Mouse (Mus musculus): ENCODE results near the gene Ccdc148. TPM values are rescaled to one million over a fixed set of nuclear protein-coding genes. Genes with fewer than 3 reads are reported as not detected.

The Ccdc148 gene
- polyA plus RNA-seq, 1 experiment from 2014 or later = 0.51 TPM

GRCm38 (mm10) chr2:59184107-59185064, 23.9 kb upstream of the Ccdc148 start:
- Histone ChIP-seq H3K4me2 (ENCODE audit: low read length) (no peak overlapping the region), H3K9me3 (ENCODE audit: control insufficient read depth, low read length) (no peaks in the 10 kb centered on the region)
- no peak for ATAC-seq (replicated peaks; ENCODE audit: low FRiP score, low TSS enrichment, low read depth)

DNA sequence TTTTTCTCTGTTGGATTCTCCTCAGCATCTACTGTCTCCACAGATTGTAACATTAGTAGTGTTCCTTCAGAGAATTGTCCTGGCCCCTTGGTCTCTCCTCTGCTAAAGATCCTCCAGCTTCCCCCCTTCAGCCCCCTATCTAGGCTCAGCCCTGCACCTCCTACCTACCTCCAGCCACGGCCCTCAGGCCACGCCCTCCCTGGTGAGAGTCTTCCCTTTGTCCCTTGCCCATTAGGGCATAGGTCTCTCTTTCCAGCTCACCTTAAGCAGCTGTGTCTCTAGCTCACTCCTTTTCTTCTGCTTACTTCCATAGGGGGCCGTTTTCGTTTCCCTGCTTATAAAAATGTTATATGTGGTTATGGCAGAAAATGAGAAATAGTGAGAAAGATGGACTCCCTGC, 23.1 kb upstream of the Ccdc148 start:
- no peaks in the 10 kb centered on the region for H3K27me3 ChIP-seq (replicated peaks; ENCODE audit: control insufficient read depth, insufficient read depth, low read length)
- DNase-seq (ENCODE audit: low spot score) (no peak), ATAC-seq (replicated peaks; ENCODE audit: low FRiP score, low TSS enrichment, low read depth) (no peak)
- peaks cover 10% of the 10 kb centered on the region for H3K4me1 ChIP-seq (replicated peaks; ENCODE audit: control insufficient read depth, insufficient read depth, low read length)
- 71% methylated on average over 4 of the region's 4 CpGs for WGBS
- H3K9me3 ChIP-seq (ENCODE audit: control insufficient read depth, low read length) = no peaks in the 10 kb centered on the region
- H3K4me2 ChIP-seq (ENCODE audit: low read length) = no peak overlapping the region
- no peak overlapping the region for H3K27ac ChIP-seq (ENCODE audit: low read depth)
- no peak overlapping the region for H3K9ac ChIP-seq (ENCODE audit: low read length)
- H3K36me3 ChIP-seq (ENCODE audit: control insufficient read depth, insufficient read depth, low read length) = peaks cover 12% of the 10 kb centered on the region
- H3K4me3 ChIP-seq (ENCODE audit: low read depth, low read length) = no peak overlapping the region

More at GRCm38 (mm10) chr2:59184107-59185064, 23.9 kb upstream of the Ccdc148 start:
- Histone ChIP-seq H3K4me1 (replicated peaks; ENCODE audit: control insufficient read depth, insufficient read depth, low read length) (peaks cover 4% of the 10 kb centered on the region; the same call in 1 of the 2 replicates), H3K4me3 (ENCODE audit: low read depth, low read length) (no peak overlapping the region), H3K36me3 (ENCODE audit: control insufficient read depth, insufficient read depth, low read length) (peaks cover 12% of the 10 kb centered on the region), H3K27ac (ENCODE audit: low read depth) (no peak overlapping the region), H3K9ac (ENCODE audit: low read length) (no peak overlapping the region), H3K27me3 (replicated peaks; ENCODE audit: control insufficient read depth, insufficient read depth, low read length) (no peaks in the 10 kb centered on the region)
- no peak for DNase-seq (ENCODE audit: low spot score)
- 92% methylated on average over 11 of the region's 11 CpGs for WGBS

GRCm38 (mm10) chr2:59181321-59182113, 21.0 kb upstream of the Ccdc148 start:
- DNase-seq (ENCODE audit: low spot score) (peak; percentile 41), ATAC-seq (replicated peaks; ENCODE audit: low FRiP score, low TSS enrichment, low read depth) (no peak)
- no peaks in the 10 kb centered on the region for H3K27me3 ChIP-seq (replicated peaks; ENCODE audit: control insufficient read depth, insufficient read depth, low read length)
- H3K4me3 ChIP-seq (ENCODE audit: low read depth, low read length) = no peak overlapping the region
- peaks cover 18% of the 10 kb centered on the region for H3K4me1 ChIP-seq (replicated peaks; ENCODE audit: control insufficient read depth, insufficient read depth, low read length)
- H3K36me3 ChIP-seq (ENCODE audit: control insufficient read depth, insufficient read depth, low read length) = no peaks in the 10 kb centered on the region
- H3K9ac ChIP-seq (ENCODE audit: low read length) = no peak overlapping the region
- no peak overlapping the region for H3K4me2 ChIP-seq (ENCODE audit: low read length)
- no peaks in the 10 kb centered on the region for H3K9me3 ChIP-seq (ENCODE audit: control insufficient read depth, low read length)
- WGBS = 89% methylated on average over 15 of the region's 15 CpGs
- H3K27ac ChIP-seq (ENCODE audit: low read depth) = no peak overlapping the region

DNA sequence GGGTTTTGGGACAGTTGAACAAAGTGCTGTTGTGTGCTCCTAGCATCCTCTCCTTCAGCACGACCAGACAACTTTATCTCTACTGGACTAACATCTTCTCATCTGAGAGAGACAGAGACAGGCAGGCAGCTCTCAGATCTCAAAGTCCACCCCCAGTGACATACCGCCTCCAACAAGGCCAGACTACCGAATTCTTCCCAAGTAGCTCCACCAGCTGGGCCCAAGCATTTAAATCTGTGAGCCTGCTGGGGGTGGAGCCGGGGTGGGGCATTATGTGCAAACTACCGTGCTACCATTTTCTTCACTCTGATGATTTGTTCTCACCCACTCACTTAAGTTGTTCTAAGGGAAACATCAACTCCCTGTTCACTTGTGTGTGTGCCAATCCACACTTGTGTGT, 19.0 kb upstream of the Ccdc148 start:
- H3K27ac ChIP-seq (ENCODE audit: low read depth) = no peak overlapping the region
- peak; percentile 49 for DNase-seq (ENCODE audit: low spot score)

DNA sequence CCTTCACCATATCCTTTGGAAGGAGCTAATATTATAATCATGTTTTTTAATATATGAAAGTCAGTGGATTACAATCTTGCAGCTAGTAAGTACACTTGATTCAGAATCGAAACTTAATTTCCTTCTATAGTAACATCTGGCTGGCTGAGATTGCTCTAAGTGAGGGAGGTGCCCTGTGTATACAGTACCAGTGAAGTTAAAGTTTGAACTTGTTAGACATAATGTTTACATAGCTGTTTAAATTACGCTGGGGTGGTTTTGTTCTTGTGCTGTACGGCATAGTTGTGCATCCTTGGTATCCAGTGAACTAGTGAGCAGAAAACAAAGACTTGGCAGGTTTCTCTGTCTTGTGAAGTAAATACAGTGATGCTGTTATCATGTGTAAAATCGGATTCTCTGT, 18.5 kb upstream of the Ccdc148 start:
- Histone ChIP-seq H3K9me3 (ENCODE audit: control insufficient read depth, low read length) (no peaks in the 10 kb centered on the region), H3K4me1 (replicated peaks; ENCODE audit: control insufficient read depth, insufficient read depth, low read length) (peaks cover 21% of the 10 kb centered on the region), H3K4me3 (ENCODE audit: low read depth, low read length) (no peak overlapping the region), H3K4me2 (ENCODE audit: low read length) (no peak overlapping the region), H3K27me3 (replicated peaks; ENCODE audit: control insufficient read depth, insufficient read depth, low read length) (no peaks in the 10 kb centered on the region), H3K9ac (ENCODE audit: low read length) (no peak overlapping the region), H3K36me3 (ENCODE audit: control insufficient read depth, insufficient read depth, low read length) (no peaks in the 10 kb centered on the region), H3K27ac (ENCODE audit: low read depth) (no peak overlapping the region)
- no peak; the same call in 1 of the 2 replicates for ATAC-seq (replicated peaks; ENCODE audit: low FRiP score, low TSS enrichment, low read depth)
- 29% methylated on average over 4 of the region's 4 CpGs for WGBS
- DNase-seq (ENCODE audit: low spot score) = no peak

More for the DNA sequence above, 19.0 kb upstream of the Ccdc148 start:
- H3K4me3 ChIP-seq (ENCODE audit: low read depth, low read length) = no peak overlapping the region
- H3K4me1 ChIP-seq (replicated peaks; ENCODE audit: control insufficient read depth, insufficient read depth, low read length) = peaks cover 21% of the 10 kb centered on the region
- H3K9me3 ChIP-seq (ENCODE audit: control insufficient read depth, low read length) = no peaks in the 10 kb centered on the region
- H3K9ac ChIP-seq (ENCODE audit: low read length) = no peak overlapping the region
- H3K27me3 ChIP-seq (replicated peaks; ENCODE audit: control insufficient read depth, insufficient read depth, low read length) = no peaks in the 10 kb centered on the region
- H3K36me3 ChIP-seq (ENCODE audit: control insufficient read depth, insufficient read depth, low read length) = no peaks in the 10 kb centered on the region
- WGBS = 51% methylated on average over 5 of the region's 5 CpGs
- no peak overlapping the region for H3K4me2 ChIP-seq (ENCODE audit: low read length)
- no peak for ATAC-seq (replicated peaks; ENCODE audit: low FRiP score, low TSS enrichment, low read depth)

GRCm38 (mm10) chr2:59178191-59178590, 17.7 kb upstream of the Ccdc148 start:
- H3K4me3 ChIP-seq (ENCODE audit: low read depth, low read length) = no peak overlapping the region
- peaks cover 21% of the 10 kb centered on the region for H3K4me1 ChIP-seq (replicated peaks; ENCODE audit: control insufficient read depth, insufficient read depth, low read length)
- peak; percentile 41 for DNase-seq (ENCODE audit: low spot score)
- H3K4me2 ChIP-seq (ENCODE audit: low read length) = no peak overlapping the region
- no peaks in the 10 kb centered on the region for H3K9me3 ChIP-seq (ENCODE audit: control insufficient read depth, low read length)
- no peak overlapping the region for H3K9ac ChIP-seq (ENCODE audit: low read length)
- WGBS = 82% methylated on average over 8 of the region's 8 CpGs
- no peaks in the 10 kb centered on the region for H3K27me3 ChIP-seq (replicated peaks; ENCODE audit: control insufficient read depth, insufficient read depth, low read length)
- no peak for ATAC-seq (replicated peaks; ENCODE audit: low FRiP score, low TSS enrichment, low read depth)
- no peaks in the 10 kb centered on the region for H3K36me3 ChIP-seq (ENCODE audit: control insufficient read depth, insufficient read depth, low read length)
- no peak overlapping the region for H3K27ac ChIP-seq (ENCODE audit: low read depth)

- WGBS = 69% methylated on average over 6 of the region's 6 CpGs
- H3K4me3 ChIP-seq (ENCODE audit: low read depth, low read length) = no peak overlapping the region
- ATAC-seq (replicated peaks; ENCODE audit: low FRiP score, low TSS enrichment, low read depth) (peak; percentile 67), DNase-seq (ENCODE audit: low spot score) (peak; percentile 49)
- peak overlapping the region; percentile 34; the same call in 1 of the 2 replicates for H3K4me2 ChIP-seq (ENCODE audit: low read length)
- peaks cover 26% of the 10 kb centered on the region for H3K4me1 ChIP-seq (replicated peaks; ENCODE audit: control insufficient read depth, insufficient read depth, low read length)
- no peak overlapping the region for H3K9ac ChIP-seq (ENCODE audit: low read length)
- no peaks in the 10 kb centered on the region for H3K36me3 ChIP-seq (ENCODE audit: control insufficient read depth, insufficient read depth, low read length)
- H3K9me3 ChIP-seq (ENCODE audit: control insufficient read depth, low read length) = no peaks in the 10 kb centered on the region
- no peak overlapping the region for H3K27ac ChIP-seq (ENCODE audit: low read depth)
- no peaks in the 10 kb centered on the region for H3K27me3 ChIP-seq (replicated peaks; ENCODE audit: control insufficient read depth, insufficient read depth, low read length)
Measured at GRCm38 (mm10) chr2:59175926-59176325, 15.4 kb upstream of the Ccdc148 start.

DNA sequence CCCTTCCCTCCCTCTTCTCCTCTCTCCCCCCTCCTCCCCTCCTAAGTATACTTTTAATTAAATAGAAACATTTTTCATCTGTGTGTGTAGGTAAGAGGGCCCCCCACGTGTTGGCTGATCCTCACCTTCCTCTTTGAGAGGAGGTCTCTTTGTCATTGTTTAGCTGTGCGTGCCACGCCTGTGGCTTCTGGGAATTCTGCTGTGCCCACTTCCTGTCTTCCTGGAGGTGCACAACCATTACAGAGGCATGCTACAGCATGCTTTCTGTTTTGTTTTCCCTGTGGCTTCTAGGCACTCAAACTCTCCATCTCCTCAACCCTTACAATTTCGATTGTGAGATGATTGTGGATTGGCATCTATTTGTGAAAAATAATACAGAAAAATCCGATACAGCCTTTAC, 11.1 kb upstream of the Ccdc148 start:
- Histone ChIP-seq H3K9me3 (ENCODE audit: control insufficient read depth, low read length) (no peaks in the 10 kb centered on the region), H3K27me3 (replicated peaks; ENCODE audit: control insufficient read depth, insufficient read depth, low read length) (no peaks in the 10 kb centered on the region), H3K4me2 (ENCODE audit: low read length) (no peak overlapping the region), H3K4me3 (ENCODE audit: low read depth, low read length) (no peak overlapping the region), H3K36me3 (ENCODE audit: control insufficient read depth, insufficient read depth, low read length) (no peaks in the 10 kb centered on the region), H3K9ac (ENCODE audit: low read length) (no peak overlapping the region), H3K4me1 (replicated peaks; ENCODE audit: control insufficient read depth, insufficient read depth, low read length) (peaks cover 8% of the 10 kb centered on the region; the same call in 1 of the 2 replicates), H3K27ac (ENCODE audit: low read depth) (no peak overlapping the region)
- DNase-seq (ENCODE audit: low spot score) (no peak), ATAC-seq (replicated peaks; ENCODE audit: low FRiP score, low TSS enrichment, low read depth) (no peak)
- 77% methylated on average over 5 of the region's 5 CpGs for WGBS
